Mouse (Mus musculus) intestine, embryonic 16.5 days (tissue): Measurements from ENCODE around the gene Kndc1. TPM values are rescaled to one million over a fixed set of nuclear protein-coding genes. Genes with fewer than 3 reads are reported as not detected.

Experiments
- ATAC-seq: fragments of 200-750 bp; cut with Nextera tagmentation; 2 replicates; pipeline ENCODE4 v1.8.0; 2017; ENCODE audit warnings: moderate TSS enrichment, moderate library complexity
- H3K27ac ChIP-seq: fragments of 300-500 bp; sonication (generic); 2 replicates; pipeline ENCODE4 v1.5.1; 2014; ENCODE audit warnings: mild to moderate bottlenecking, low read length
- H3K27me3 ChIP-seq: fragments of 300-500 bp; sonication (generic); replicated peaks from 2 replicates; pipeline ENCODE4 v1.6.1; 2014; ENCODE audit warnings: low read length, control low read depth, mixed read lengths; ENCODE audit not compliant: control insufficient read depth, insufficient read depth
- H3K36me3 ChIP-seq: fragments of 300-500 bp; sonication (generic); 2 replicates; pipeline ENCODE4 v1.6.1; 2014; ENCODE audit warnings: low read length, control low read depth; ENCODE audit not compliant: control insufficient read depth, insufficient read depth
- H3K4me1 ChIP-seq: fragments of 300-500 bp; sonication (generic); 2 replicates; pipeline ENCODE4 v1.6.1; 2014; ENCODE audit warnings: low read length, control low read depth, mixed read lengths; ENCODE audit not compliant: control insufficient read depth, insufficient read depth
- H3K4me2 ChIP-seq: fragments of 300-500 bp; sonication (generic); 2 replicates; pipeline ENCODE4 v1.6.1; 2014; ENCODE audit warnings: low read depth, low read length, control low read depth
- H3K4me3 ChIP-seq: fragments of 300-500 bp; sonication (generic); 2 replicates; pipeline ENCODE4 v1.5.1; 2014; ENCODE audit warnings: mild to moderate bottlenecking, low read length
- H3K9ac ChIP-seq: fragments of 300-500 bp; sonication (generic); 2 replicates; pipeline ENCODE4 v1.6.1; 2014; ENCODE audit warnings: low read depth, low read length
- H3K9me3 ChIP-seq: fragments of 300-500 bp; sonication (generic); 2 replicates; pipeline ENCODE4 v1.6.1; 2016; ENCODE audit warnings: low read length, control low read depth; ENCODE audit not compliant: control insufficient read depth
- WGBS: fragments of 180-500 bp; shearing (Covaris S2); extraction: QIAGEN DNeasy Blood & Tissue Kit; methylation state at CpG from one replicate; pipeline ENCODE4 v1.1.7; 2014; 5-methylcytosine and 5-hydroxymethylcytosine counted together
- microRNA counts: library from miRNA; unstranded; fragments of <30 nt; microRNA quantifications from one replicate; lab custom pipeline; 2016
- microRNA-seq: library from miRNA; unstranded; fragments of <30 nt; microRNA quantifications from one replicate; pipeline ENCODE4, GENCODE M21; 2016
- polyA plus RNA-seq: library from polyadenylated mRNA; unstranded; fragments of >200 nt; fragmentation: Nextera tagmentation; extraction: Ambion mirVana; gene quantifications from 2 replicates; pipeline ENCODE4 v1.2.1, GENCODE M21; 2015

Gene Kndc1
- polyA plus RNA-seq, 1 experiment from 2014 or later: 0.09 TPM

GRCm38 (mm10) chr7:139982058-139982457, 87.6 kb downstream of the Kndc1 start:
- Histone ChIP-seq H3K4me1 (peaks cover 5% of the 10 kb centered on the region; the same call in 1 of the 2 replicates), H3K9ac (no peak overlapping the region), H3K9me3 (no peaks in the 10 kb centered on the region), H3K4me3 (no peak overlapping the region), H3K27me3 (no peaks in the 10 kb centered on the region), H3K27ac (no peak overlapping the region), H3K4me2 (no peak overlapping the region), H3K36me3 (no peaks in the 10 kb centered on the region)
- ATAC-seq: no peak
- WGBS: 86% methylated on average over 11 of the region's 11 CpGs

- Histone ChIP-seq H3K9me3 (no peaks in the 10 kb centered on the region), H3K4me1 (no peaks in the 10 kb centered on the region), H3K27me3 (no peaks in the 10 kb centered on the region), H3K4me2 (no peak overlapping the region), H3K9ac (no peak overlapping the region), H3K27ac (no peak overlapping the region), H3K36me3 (no peaks in the 10 kb centered on the region), H3K4me3 (no peak overlapping the region)
- ATAC-seq: no peak
- 89% methylated on average over 11 of the region's 11 CpGs for WGBS
These were observed 90.0 kb downstream of the Kndc1 start for GRCm38 (mm10) chr7:139984505-139984904.

- H3K4me1 ChIP-seq: peaks cover 3% of the 10 kb centered on the region; the same call in 1 of the 2 replicates
- no peak for ATAC-seq
- H3K27ac ChIP-seq: no peak overlapping the region
- WGBS: 85% methylated on average over 9 of the region's 9 CpGs
- H3K9ac ChIP-seq: no peak overlapping the region
- H3K4me2 ChIP-seq: no peak overlapping the region
- no peaks in the 10 kb centered on the region for H3K36me3 ChIP-seq
- H3K27me3 ChIP-seq: no peaks in the 10 kb centered on the region
- no peaks in the 10 kb centered on the region for H3K9me3 ChIP-seq
- H3K4me3 ChIP-seq: no peak overlapping the region
These were observed 93.8 kb downstream of the Kndc1 start for GRCm38 (mm10) chr7:139988272-139988671.

- Histone ChIP-seq H3K4me1 (peaks cover 3% of the 10 kb centered on the region; the same call in 1 of the 2 replicates), H3K27me3 (no peaks in the 10 kb centered on the region), H3K4me2 (no peak overlapping the region), H3K27ac (no peak overlapping the region), H3K4me3 (no peak overlapping the region), H3K36me3 (no peaks in the 10 kb centered on the region), H3K9me3 (no peaks in the 10 kb centered on the region), H3K9ac (no peak overlapping the region)
- ATAC-seq: peak; percentile 53; the same call in 1 of the 2 replicates
- 76% methylated on average over 8 of the region's 8 CpGs for WGBS
These were observed 96.4 kb downstream of the Kndc1 start for GRCm38 (mm10) chr7:139990864-139991394.

MicroRNAs encoded within 50 kb of the gene (microRNA counts, 519-probe panel; counts per million panel counts)
- microRNA mmu-miR-202-3p (lab: Ali Mortazavi, UCI) (1,933 counts per million, percentile 39 among the panel's probes with 10 or more counts), microRNA mmu-miR-202-5p (lab: Ali Mortazavi, UCI) (1,915 counts per million, percentile 39 among the panel's probes with 10 or more counts)

Small RNAs within 50 kb of the gene (microRNA-seq; reads per million reads assigned to microRNA genes)
- gene Mir202 (not detected), gene Mir7062 (not detected), gene mmu-mir-7686 (not detected)

Other genes with a start within 250 kb of the Kndc1 start
- 0.13 and 0.23 TPM in 2 replicates for gene Cfap46, start 210.9 kb upstream of the Kndc1 start, polyA plus RNA-seq
- gene Adgra1, start 60.5 kb upstream of the Kndc1 start, polyA plus RNA-seq: 0.39 and 1.0 TPM in 2 replicates
- not detected in 2 replicates for gene Utf1, start 49.1 kb downstream of the Kndc1 start, polyA plus RNA-seq
- 0.13 TPM in 1 of 2 replicates, not detected in the other for gene 6430531B16Rik, start 84.1 kb downstream of the Kndc1 start, polyA plus RNA-seq
- gene Adam8, start 97.9 kb downstream of the Kndc1 start, polyA plus RNA-seq: 1.0 and 1.2 TPM in 2 replicates
- 31.7 and 32.8 TPM in 2 replicates for gene Zfp511, start 141.7 kb downstream of the Kndc1 start, polyA plus RNA-seq
- gene Tubgcp2, start 142.0 kb downstream of the Kndc1 start, polyA plus RNA-seq: 34.3 and 35.3 TPM in 2 replicates
- gene Msx3, start 154.4 kb downstream of the Kndc1 start, polyA plus RNA-seq: not detected in 2 replicates
- gene Caly, start 187.9 kb downstream of the Kndc1 start, polyA plus RNA-seq: 3.0 and 3.1 TPM in 2 replicates
- gene Prap1, start 198.7 kb downstream of the Kndc1 start, polyA plus RNA-seq: 902 and 1,035 TPM in 2 replicates
- gene Fuom, start 207.7 kb downstream of the Kndc1 start, polyA plus RNA-seq: 68.2 and 70.7 TPM in 2 replicates
- 38.6 and 41.0 TPM in 2 replicates for gene Paox, start 221.1 kb downstream of the Kndc1 start, polyA plus RNA-seq
- 216 and 217 TPM in 2 replicates for gene Echs1, start 221.8 kb downstream of the Kndc1 start, polyA plus RNA-seq
- 31.1 and 33.3 TPM in 2 replicates for gene Mtg1, start 242.9 kb downstream of the Kndc1 start, polyA plus RNA-seq